Mouse (Mus musculus): ENCODE measurements around the gene Rras. TPM values are rescaled to one million over a fixed set of nuclear protein-coding genes. Genes with fewer than 3 reads are reported as not detected.

Gene Rras
- polyA plus RNA-seq, 1 experiment, result 56.8 TPM

DNA sequence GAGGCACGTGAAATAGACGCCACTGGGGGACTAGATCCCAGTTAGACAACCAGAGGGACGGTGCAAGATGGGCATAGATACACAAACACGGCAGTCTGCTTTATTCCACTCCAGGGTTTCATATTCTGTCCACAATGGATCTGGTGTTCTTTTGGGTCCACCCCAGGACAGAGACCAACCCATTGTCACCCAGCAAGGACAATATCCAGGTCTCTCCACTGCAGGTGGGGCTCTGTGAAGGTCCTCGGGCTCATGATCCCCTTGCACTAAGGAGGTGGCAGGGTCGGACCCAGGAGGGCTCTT is 42.7 kb upstream of the Rras start:
- Histone ChIP-seq H3K79me2 (ENCODE audit: control insufficient read depth, insufficient read depth) (peaks cover 5% of the 10 kb centered on the region), H3K79me3 (ENCODE audit: low read depth) (no peaks in the 10 kb centered on the region), H3K4me3 (ENCODE audit: insufficient read depth, poor library complexity, severe bottlenecking) (no peak overlapping the region), H3K36me3 (ENCODE audit: control insufficient read depth, insufficient read depth) (peaks cover 44% of the 10 kb centered on the region), H3ac (ENCODE audit: control insufficient read depth, insufficient read length, low read depth) (no peak overlapping the region), H3K27me3 (ENCODE audit: control insufficient read depth, insufficient read depth, insufficient read length) (no peaks in the 10 kb centered on the region)
- no peak for TF ChIP-seq CTCF (IDR thresholded peaks at IDR 0.05; ENCODE audit: control insufficient read depth, insufficient read depth, insufficient read length)
- no peak for TF ChIP-seq FOSL1 (IDR thresholded peaks at IDR 0.05; ENCODE audit: insufficient read depth, low read length, poor library complexity, severe bottlenecking)
- TF ChIP-seq MAX (IDR thresholded peaks at IDR 0.05), result no peak
- no peak for TF ChIP-seq MYOD1 (IDR thresholded peaks at IDR 0.05; ENCODE audit: control insufficient read depth, insufficient read length, low read depth)
- TF ChIP-seq CEBPB (IDR thresholded peaks at IDR 0.05; ENCODE audit: low read depth), result no peak
- no peak for TF ChIP-seq USF1 (IDR thresholded peaks at IDR 0.05; ENCODE audit: low read depth)
- no peak for TF ChIP-seq MYOG (IDR thresholded peaks at IDR 0.05; ENCODE audit: control insufficient read depth, extremely low read depth, insufficient read length)

DNA sequence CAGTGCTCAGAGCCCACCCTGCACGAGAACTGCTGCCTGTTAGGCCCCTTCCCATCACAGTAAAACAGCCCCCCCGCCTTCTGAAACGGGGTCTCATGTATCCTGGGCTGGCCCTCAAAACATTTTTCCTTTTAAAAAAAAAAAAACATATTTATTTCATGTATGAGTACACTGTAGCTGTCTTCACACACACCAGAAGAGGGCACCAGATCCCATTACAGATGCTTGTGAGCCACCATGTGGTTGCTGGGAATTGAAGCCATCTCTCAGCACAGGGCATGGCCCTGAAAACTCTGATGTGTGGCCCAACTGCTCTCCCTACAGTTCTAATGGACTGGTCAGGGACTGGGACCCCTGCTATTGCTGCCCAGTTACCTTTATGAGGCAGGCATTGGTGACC is 39.5 kb upstream of the Rras start:
- Histone ChIP-seq H3K36me3 (ENCODE audit: control insufficient read depth, insufficient read depth) (peaks cover 72% of the 10 kb centered on the region), H3K27me3 (ENCODE audit: control insufficient read depth, insufficient read depth, insufficient read length) (no peaks in the 10 kb centered on the region), H3ac (ENCODE audit: control insufficient read depth, insufficient read length, low read depth) (no peak overlapping the region), H3K79me3 (ENCODE audit: low read depth) (peaks cover 14% of the 10 kb centered on the region), H3K4me3 (ENCODE audit: insufficient read depth, poor library complexity, severe bottlenecking) (no peak overlapping the region), H3K79me2 (ENCODE audit: control insufficient read depth, insufficient read depth) (peaks cover 37% of the 10 kb centered on the region)
- no peak for TF ChIP-seq MAX (IDR thresholded peaks at IDR 0.05)

DNA sequence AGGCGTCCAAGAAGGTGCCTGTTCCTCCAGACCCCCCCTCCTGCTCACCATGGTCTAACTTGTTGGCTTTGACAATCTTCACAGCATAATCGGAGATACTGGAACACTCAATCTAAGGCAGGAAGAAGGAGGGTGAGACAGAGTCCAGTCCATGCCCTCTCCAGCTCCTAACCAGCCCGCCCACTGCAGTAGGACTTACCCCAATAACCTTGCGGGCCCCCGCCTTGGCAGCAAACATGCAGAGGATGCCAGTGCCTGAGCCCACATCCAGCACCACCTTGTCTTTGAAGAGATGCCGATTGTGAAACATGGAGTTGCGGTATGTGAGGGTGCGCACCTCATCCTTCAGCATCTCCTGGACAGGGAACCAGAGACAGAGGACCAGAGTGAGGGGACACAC is 36.2 kb upstream of the Rras start:
- Histone ChIP-seq H3K79me2 (ENCODE audit: control insufficient read depth, insufficient read depth) (peaks cover 66% of the 10 kb centered on the region), H3ac (ENCODE audit: control insufficient read depth, insufficient read length, low read depth) (no peak overlapping the region), H3K36me3 (ENCODE audit: control insufficient read depth, insufficient read depth) (peaks cover 65% of the 10 kb centered on the region), H3K79me3 (ENCODE audit: low read depth) (peaks cover 39% of the 10 kb centered on the region), H3K4me3 (ENCODE audit: insufficient read depth, poor library complexity, severe bottlenecking) (no peak overlapping the region), H3K27me3 (ENCODE audit: control insufficient read depth, insufficient read depth, insufficient read length) (no peaks in the 10 kb centered on the region)
- no peak for TF ChIP-seq FOSL1 (IDR thresholded peaks at IDR 0.05; ENCODE audit: insufficient read depth, low read length, poor library complexity, severe bottlenecking)
- TF ChIP-seq MAX (IDR thresholded peaks at IDR 0.05), result no peak
- no peak for TF ChIP-seq MYOD1 (IDR thresholded peaks at IDR 0.05; ENCODE audit: control insufficient read depth, insufficient read length, low read depth)
- no peak for TF ChIP-seq USF1 (IDR thresholded peaks at IDR 0.05; ENCODE audit: low read depth)
- no peak for TF ChIP-seq MYOG (IDR thresholded peaks at IDR 0.05; ENCODE audit: control insufficient read depth, extremely low read depth, insufficient read length)
- no peak for TF ChIP-seq CEBPB (IDR thresholded peaks at IDR 0.05; ENCODE audit: low read depth)
- no peak for TF ChIP-seq CTCF (IDR thresholded peaks at IDR 0.05; ENCODE audit: control insufficient read depth, insufficient read depth, insufficient read length)

DNA sequence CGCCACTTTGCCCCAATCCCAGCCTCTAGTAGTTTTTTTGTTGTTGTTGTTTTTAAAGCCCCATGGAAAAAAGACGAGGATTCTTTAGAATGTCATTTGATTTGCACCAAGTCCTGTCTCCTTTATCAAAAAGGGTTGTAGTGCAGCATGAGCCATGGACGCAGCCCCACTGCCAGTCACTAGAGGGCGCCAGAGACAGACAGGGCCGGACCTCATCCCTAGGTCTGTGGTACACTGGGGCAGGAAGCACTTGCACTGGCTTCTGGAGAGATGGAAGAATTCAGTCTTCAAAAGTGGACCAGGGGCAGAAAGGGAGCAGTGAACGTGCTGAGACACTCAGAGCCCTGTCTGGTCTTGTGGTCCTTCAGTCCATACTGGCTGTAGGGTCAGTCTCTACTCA is 34.7 kb upstream of the Rras start:
- H3K4me3 ChIP-seq (ENCODE audit: insufficient read depth, poor library complexity, severe bottlenecking), result no peak overlapping the region
- H3K79me3 ChIP-seq (ENCODE audit: low read depth), result peaks cover 42% of the 10 kb centered on the region
- peaks cover 52% of the 10 kb centered on the region for H3K36me3 ChIP-seq (ENCODE audit: control insufficient read depth, insufficient read depth)
- H3K27me3 ChIP-seq (ENCODE audit: control insufficient read depth, insufficient read depth, insufficient read length), result no peaks in the 10 kb centered on the region
- TF ChIP-seq MYOD1 (IDR thresholded peaks at IDR 0.05; ENCODE audit: control insufficient read depth, insufficient read length, low read depth) (no peak), CTCF (IDR thresholded peaks at IDR 0.05; ENCODE audit: control insufficient read depth, insufficient read depth, insufficient read length) (peak; percentile 84)
- H3ac ChIP-seq (ENCODE audit: control insufficient read depth, insufficient read length, low read depth), result no peak overlapping the region
- peaks cover 78% of the 10 kb centered on the region for H3K79me2 ChIP-seq (ENCODE audit: control insufficient read depth, insufficient read depth)

DNA sequence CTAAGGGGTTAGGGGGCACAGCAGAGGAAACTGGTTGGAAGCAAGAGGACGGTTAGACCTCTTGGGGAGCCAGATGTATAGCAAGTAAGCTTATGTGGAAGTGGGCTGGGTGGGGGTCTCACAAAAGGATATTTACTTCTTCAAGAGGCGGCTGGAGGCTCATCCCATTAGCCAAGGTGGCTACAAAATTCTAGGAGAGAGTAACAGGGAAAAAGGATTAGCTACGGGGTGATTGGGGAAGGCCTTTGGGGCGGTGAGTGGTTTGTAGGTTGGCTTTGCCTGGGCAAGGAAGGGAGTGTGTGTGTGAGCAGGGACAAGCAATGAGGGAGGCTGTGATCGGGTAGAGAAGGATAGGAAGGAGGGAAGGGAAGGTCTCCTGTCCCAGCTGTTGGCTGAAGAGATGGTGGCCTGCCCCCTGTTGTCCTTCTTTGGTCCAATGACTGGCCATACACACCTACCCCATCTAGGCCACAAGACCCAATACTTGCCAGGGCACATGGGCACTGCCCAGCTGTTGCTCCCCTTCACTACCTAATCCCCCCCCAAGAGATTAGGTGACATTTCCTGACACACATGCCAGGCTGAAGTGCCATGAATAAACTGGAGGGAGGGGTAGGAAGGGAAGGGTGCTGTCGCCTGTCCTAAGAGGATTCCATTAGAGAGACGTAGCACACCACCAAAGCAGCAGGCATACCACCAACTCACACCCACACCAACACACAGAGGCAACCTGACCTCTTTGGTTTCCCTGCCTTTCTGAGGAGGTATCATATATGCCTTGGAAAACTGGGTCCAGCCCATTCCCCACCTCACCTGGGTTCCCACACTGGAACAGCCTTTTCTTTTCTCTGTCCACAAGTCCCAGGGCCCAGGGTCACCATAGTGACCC is 33.6 kb upstream of the Rras start:
- Histone ChIP-seq H3ac (ENCODE audit: control insufficient read depth, insufficient read length, low read depth) (peak overlapping the region; percentile 30), H3K4me3 (ENCODE audit: insufficient read depth, poor library complexity, severe bottlenecking) (peak overlapping the region; percentile 97), H3K27me3 (ENCODE audit: control insufficient read depth, insufficient read depth, insufficient read length) (no peaks in the 10 kb centered on the region), H3K36me3 (ENCODE audit: control insufficient read depth, insufficient read depth) (peaks cover 41% of the 10 kb centered on the region), H3K79me2 (ENCODE audit: control insufficient read depth, insufficient read depth) (peaks cover 88% of the 10 kb centered on the region), H3K79me3 (ENCODE audit: low read depth) (peaks cover 47% of the 10 kb centered on the region)
- TF ChIP-seq MAX (IDR thresholded peaks at IDR 0.05), result no peak
- TF ChIP-seq USF1 (IDR thresholded peaks at IDR 0.05; ENCODE audit: low read depth), result no peak
- no peak for TF ChIP-seq CTCF (IDR thresholded peaks at IDR 0.05; ENCODE audit: control insufficient read depth, insufficient read depth, insufficient read length)
- TF ChIP-seq MYOD1 (IDR thresholded peaks at IDR 0.05; ENCODE audit: control insufficient read depth, insufficient read length, low read depth), result peak; percentile 80

DNA sequence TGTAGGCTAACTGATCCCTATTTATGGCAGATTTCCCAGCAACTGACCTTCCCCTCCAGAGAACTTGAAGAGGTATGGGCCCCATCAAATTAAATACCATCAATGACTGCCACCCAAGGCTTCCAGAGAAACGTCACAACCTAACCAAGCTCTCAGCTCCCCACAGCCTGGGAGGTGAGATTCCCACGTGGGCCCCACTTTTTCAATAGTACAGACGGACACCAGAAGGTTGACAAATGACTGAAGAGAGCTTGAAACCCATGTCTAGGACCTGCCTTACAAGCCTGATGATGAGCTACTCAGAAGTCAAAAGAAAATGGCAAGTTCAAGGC is 33.0 kb upstream of the Rras start:
- Histone ChIP-seq H3K79me3 (ENCODE audit: low read depth) (peaks cover 47% of the 10 kb centered on the region), H3K79me2 (ENCODE audit: control insufficient read depth, insufficient read depth) (peaks cover 92% of the 10 kb centered on the region), H3ac (ENCODE audit: control insufficient read depth, insufficient read length, low read depth) (peak overlapping the region; percentile 24), H3K27me3 (ENCODE audit: control insufficient read depth, insufficient read depth, insufficient read length) (no peaks in the 10 kb centered on the region), H3K4me3 (ENCODE audit: insufficient read depth, poor library complexity, severe bottlenecking) (peak overlapping the region; percentile 97), H3K36me3 (ENCODE audit: control insufficient read depth, insufficient read depth) (peaks cover 35% of the 10 kb centered on the region)
- TF ChIP-seq FOSL1 (IDR thresholded peaks at IDR 0.05; ENCODE audit: insufficient read depth, low read length, poor library complexity, severe bottlenecking) (no peak), MYOG (IDR thresholded peaks at IDR 0.05; ENCODE audit: control insufficient read depth, extremely low read depth, insufficient read length) (no peak), CEBPB (IDR thresholded peaks at IDR 0.05; ENCODE audit: low read depth) (no peak), CTCF (IDR thresholded peaks at IDR 0.05; ENCODE audit: control insufficient read depth, insufficient read depth, insufficient read length) (no peak), MAX (IDR thresholded peaks at IDR 0.05) (no peak), MYOD1 (IDR thresholded peaks at IDR 0.05; ENCODE audit: control insufficient read depth, insufficient read length, low read depth) (no peak), USF1 (IDR thresholded peaks at IDR 0.05; ENCODE audit: low read depth) (no peak)

Measured in C2C12 (cell line).